Mouse (Mus musculus) midbrain, embryonic 13.5 days (tissue): ENCODE data around the gene Gcc1. TPM values are rescaled to one million over a fixed set of nuclear protein-coding genes. Genes with fewer than 3 reads are reported as not detected.

Source experiments
- ATAC-seq: fragments of 200-750 bp; cut with Nextera tagmentation; 2 replicates; pipeline ENCODE4 v1.8.0; 2017; ENCODE audit warnings: mild to moderate bottlenecking, moderate TSS enrichment, moderate library complexity
- H3K27ac ChIP-seq: fragments of 300-500 bp; sonication (generic); 2 replicates; pipeline ENCODE4 v1.5.1; 2015; ENCODE audit warnings: inconsistent platforms, mild to moderate bottlenecking, moderate library complexity
- H3K27me3 ChIP-seq: fragments of 300-500 bp; sonication (generic); 2 replicates; pipeline ENCODE4 v1.6.1; 2015; ENCODE audit warnings: mild to moderate bottlenecking, inconsistent platforms
- H3K36me3 ChIP-seq: fragments of 300-500 bp; sonication (generic); 2 replicates; pipeline ENCODE4 v1.6.1; 2015; ENCODE audit warnings: mild to moderate bottlenecking, inconsistent platforms
- H3K4me1 ChIP-seq: fragments of 300-500 bp; sonication (generic); replicated peaks from 2 replicates; pipeline ENCODE4 v1.6.1; 2015; ENCODE audit warnings: inconsistent platforms
- H3K4me2 ChIP-seq: fragments of 300-500 bp; sonication (generic); replicated peaks from 2 replicates; pipeline ENCODE4 v1.6.1; 2015; ENCODE audit warnings: moderate library complexity, mild to moderate bottlenecking, inconsistent platforms
- H3K4me3 ChIP-seq: fragments of 300-500 bp; sonication (generic); replicated peaks from 2 replicates; pipeline ENCODE4 v1.5.1; 2015; ENCODE audit warnings: mild to moderate bottlenecking, inconsistent platforms
- H3K9ac ChIP-seq: fragments of 300-500 bp; sonication (generic); replicated peaks from 2 replicates; pipeline ENCODE4 v1.6.1; 2015; ENCODE audit warnings: mild to moderate bottlenecking, inconsistent platforms
- H3K9me3 ChIP-seq: fragments of 300-500 bp; sonication (generic); 2 replicates; pipeline ENCODE4 v1.6.1; 2016; ENCODE audit warnings: mild to moderate bottlenecking, inconsistent platforms
- WGBS: fragments of 180-500 bp; shearing (Covaris S2); methylation state at CpG from one replicate; pipeline ENCODE4 v1.1.7; 2015; 5-methylcytosine and 5-hydroxymethylcytosine counted together
- polyA plus RNA-seq: library from polyadenylated mRNA; unstranded; fragments of >200 nt; fragmentation: Nextera tagmentation; extraction: Ambion mirVana; gene quantifications from 2 replicates; pipeline ENCODE4 v1.2.1, GENCODE M21; 2015

Gene Gcc1
- polyA plus RNA-seq, 1 experiment from 2014 or later, result 13.2 TPM

DNA sequence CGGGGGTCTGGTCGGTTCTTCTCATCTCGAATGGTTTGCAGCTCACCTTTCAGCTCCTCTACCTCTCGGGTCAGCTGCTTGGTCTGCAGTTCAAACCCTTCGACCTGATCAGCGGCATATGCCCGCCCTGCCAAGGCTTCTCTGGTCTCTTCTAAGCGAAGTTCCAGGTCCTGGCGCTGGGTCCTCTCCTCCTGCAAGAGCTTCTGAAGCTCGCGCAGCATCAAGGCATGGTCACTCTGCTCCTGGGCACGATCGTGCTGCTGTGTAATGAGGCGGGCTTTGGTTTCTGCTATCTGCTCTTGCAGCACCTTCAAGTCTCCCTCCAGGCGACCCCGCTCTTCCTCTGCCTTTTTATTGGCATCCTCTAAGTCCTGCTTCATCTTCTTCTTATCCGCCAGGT, 7.8 kb downstream of the Gcc1 start:
- 82% methylated on average over 17 of the region's 17 CpGs for WGBS
- peaks cover 30% of the 10 kb centered on the region for H3K36me3 ChIP-seq
- H3K27ac ChIP-seq, result no peak overlapping the region
- no peak for ATAC-seq
- peak overlapping the region; percentile 94 for H3K4me3 ChIP-seq
- peak overlapping the region; percentile 87 for H3K9ac ChIP-seq
- peak overlapping the region; percentile 100 for H3K4me2 ChIP-seq
- H3K27me3 ChIP-seq, result no peaks in the 10 kb centered on the region
- H3K4me1 ChIP-seq, result peaks cover 42% of the 10 kb centered on the region
- H3K9me3 ChIP-seq, result no peaks in the 10 kb centered on the region

DNA sequence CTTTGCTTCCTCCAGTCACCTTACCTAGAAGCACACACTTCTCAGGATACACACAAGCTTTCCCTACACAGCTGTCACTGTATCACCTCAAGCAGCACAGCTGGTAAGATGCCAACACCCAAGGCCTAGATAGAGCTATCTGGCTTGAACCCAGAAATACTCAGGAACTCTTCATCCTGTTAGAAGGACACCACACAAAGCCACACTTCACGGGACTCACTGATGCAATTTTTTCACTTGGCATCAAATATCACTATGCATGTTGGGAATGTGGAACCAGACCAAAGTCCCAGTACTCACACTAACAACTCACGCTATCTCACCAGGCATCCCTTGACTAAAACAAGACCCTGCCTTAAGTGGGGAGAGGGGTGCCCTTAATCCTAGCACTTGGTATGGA, 8.5 kb downstream of the Gcc1 start:
- peaks cover 35% of the 10 kb centered on the region for H3K36me3 ChIP-seq
- WGBS, result 92% methylated on average over 2 of the region's 2 CpGs
- H3K4me1 ChIP-seq, result peaks cover 36% of the 10 kb centered on the region
- peak overlapping the region; percentile 87; the same call in 1 of the 2 replicates for H3K9ac ChIP-seq
- no peak overlapping the region for H3K27ac ChIP-seq
- no peak for ATAC-seq
- H3K4me3 ChIP-seq, result 0 out of 2 replicates have a peak overlapping the region, but pooled peaks have one; percentile 94
- peak overlapping the region; percentile 100 for H3K4me2 ChIP-seq
- no peaks in the 10 kb centered on the region for H3K27me3 ChIP-seq
- no peaks in the 10 kb centered on the region for H3K9me3 ChIP-seq

DNA sequence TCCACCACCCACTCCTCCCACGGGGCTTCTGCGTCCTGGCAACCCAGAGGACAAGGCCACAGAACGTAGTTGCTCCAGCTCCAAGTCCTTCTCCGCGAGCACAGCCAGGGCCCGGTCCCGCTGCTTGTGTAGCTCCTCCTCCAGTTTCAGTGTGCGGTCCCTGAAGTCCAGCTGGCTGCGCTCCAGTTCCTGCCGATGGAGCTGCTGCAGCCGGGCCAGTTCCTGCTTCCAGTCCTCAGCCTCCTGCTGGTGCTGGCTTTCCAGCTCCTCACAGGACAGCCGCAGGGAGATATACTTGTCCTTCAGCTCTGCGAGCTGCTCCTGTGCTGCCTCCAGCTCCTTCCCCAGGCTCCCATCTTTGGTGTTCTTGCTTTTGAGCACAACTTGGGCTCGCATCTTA, 9.7 kb downstream of the Gcc1 start:
- no peaks in the 10 kb centered on the region for H3K9me3 ChIP-seq
- peaks cover 29% of the 10 kb centered on the region for H3K4me1 ChIP-seq
- H3K27ac ChIP-seq, result no peak overlapping the region
- no peak overlapping the region for H3K4me3 ChIP-seq
- H3K9ac ChIP-seq, result no peak overlapping the region
- H3K36me3 ChIP-seq, result peaks cover 40% of the 10 kb centered on the region
- WGBS, result 91% methylated on average over 14 of the region's 14 CpGs
- H3K4me2 ChIP-seq, result no peak overlapping the region
- ATAC-seq, result no peak
- H3K27me3 ChIP-seq, result no peaks in the 10 kb centered on the region

GRCm38 (mm10) chr6:28416981-28417380, 11.2 kb downstream of the Gcc1 start:
- Histone ChIP-seq H3K9me3 (no peaks in the 10 kb centered on the region), H3K9ac (no peak overlapping the region), H3K4me1 (peaks cover 26% of the 10 kb centered on the region), H3K36me3 (peaks cover 46% of the 10 kb centered on the region), H3K27me3 (no peaks in the 10 kb centered on the region), H3K4me2 (no peak overlapping the region), H3K27ac (no peak overlapping the region), H3K4me3 (no peak overlapping the region)
- ATAC-seq, result no peak
- WGBS, result 89% methylated on average over 4 of the region's 4 CpGs

- no peak overlapping the region for H3K4me2 ChIP-seq
- H3K36me3 ChIP-seq, result peaks cover 24% of the 10 kb centered on the region
- H3K4me3 ChIP-seq, result no peak overlapping the region
- no peak for ATAC-seq
- H3K27ac ChIP-seq, result no peak overlapping the region
- H3K27me3 ChIP-seq, result no peaks in the 10 kb centered on the region
- 71% methylated on average over 2 of the region's 2 CpGs for WGBS
- H3K9ac ChIP-seq, result no peak overlapping the region
- H3K4me1 ChIP-seq, result no peaks in the 10 kb centered on the region
- no peaks in the 10 kb centered on the region for H3K9me3 ChIP-seq
These were observed 17.0 kb downstream of the Gcc1 start for GRCm38 (mm10) chr6:28411236-28411635.

GRCm38 (mm10) chr6:28410053-28410452, 18.1 kb downstream of the Gcc1 start:
- no peak overlapping the region for H3K4me2 ChIP-seq
- H3K4me3 ChIP-seq, result no peak overlapping the region
- no peak overlapping the region for H3K27ac ChIP-seq
- peaks cover 16% of the 10 kb centered on the region for H3K36me3 ChIP-seq
- no peak overlapping the region for H3K9ac ChIP-seq
- WGBS, result 95% methylated on average over 9 of the region's 9 CpGs
- H3K4me1 ChIP-seq, result no peaks in the 10 kb centered on the region
- ATAC-seq, result no peak
- no peaks in the 10 kb centered on the region for H3K9me3 ChIP-seq
- no peaks in the 10 kb centered on the region for H3K27me3 ChIP-seq

GRCm38 (mm10) chr6:28399791-28400190, 28.4 kb downstream of the Gcc1 start:
- H3K4me3 ChIP-seq, result no peak overlapping the region
- H3K27me3 ChIP-seq, result peaks cover 26% of the 10 kb centered on the region
- no peak overlapping the region for H3K9ac ChIP-seq
- peaks cover 22% of the 10 kb centered on the region for H3K4me1 ChIP-seq
- H3K9me3 ChIP-seq, result 0 out of 2 replicates have a peak, but pooled peaks cover 4% of the 10 kb centered on the region
- H3K4me2 ChIP-seq, result no peak overlapping the region
- 95% methylated on average over 4 of the region's 4 CpGs for WGBS
- ATAC-seq, result no peak
- no peak overlapping the region for H3K27ac ChIP-seq
- no peaks in the 10 kb centered on the region for H3K36me3 ChIP-seq

DNA sequence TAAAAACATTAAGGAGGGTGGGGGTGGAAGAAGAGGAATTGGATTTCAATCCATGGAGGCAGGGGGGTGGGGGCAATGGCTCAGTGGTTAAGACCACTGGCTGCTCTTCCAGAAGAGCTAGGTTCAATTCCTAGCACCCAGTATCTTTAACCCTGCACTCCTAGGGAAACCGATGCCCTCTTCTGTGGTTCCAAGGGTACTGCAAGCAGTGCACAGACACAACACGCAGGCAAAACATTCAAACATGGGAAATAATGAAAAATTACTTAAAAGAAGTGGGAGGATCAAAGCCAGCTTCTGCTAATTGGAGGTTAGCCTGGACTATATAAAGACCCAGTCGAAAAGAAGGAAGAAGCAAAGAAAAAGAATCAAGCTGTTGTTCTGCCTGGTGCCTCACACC, 29.5 kb downstream of the Gcc1 start:
- peaks cover 22% of the 10 kb centered on the region for H3K4me1 ChIP-seq
- H3K36me3 ChIP-seq, result no peaks in the 10 kb centered on the region
- 90% methylated on average over 3 of the region's 3 CpGs for WGBS
- H3K9me3 ChIP-seq, result 0 out of 2 replicates have a peak, but pooled peaks cover under 1% of the 10 kb centered on the region
- H3K4me3 ChIP-seq, result no peak overlapping the region
- no peak for ATAC-seq
- no peak overlapping the region for H3K27ac ChIP-seq
- no peak overlapping the region for H3K9ac ChIP-seq
- H3K27me3 ChIP-seq, result peaks cover 33% of the 10 kb centered on the region
- no peak overlapping the region for H3K4me2 ChIP-seq

- Histone ChIP-seq H3K27me3 (peaks cover 35% of the 10 kb centered on the region), H3K9ac (peak within 1 kb of the TSS; percentile 64), H3K36me3 (no peaks in the 10 kb centered on the region), H3K9me3 (no peaks in the 10 kb centered on the region), H3K4me1 (peaks cover 22% of the 10 kb centered on the region), H3K4me2 (peak within 1 kb of the TSS; percentile 57), H3K27ac (peak within 1 kb of the TSS; percentile 78), H3K4me3 (peak within 1 kb of the TSS; percentile 40)
- under 1% methylated on average over 33 of the region's 33 CpGs for WGBS
- ATAC-seq, result peak; percentile 66
These were observed 30.4 kb downstream of the Gcc1 start, which contains the start of gene Zfp800 for GRCm38 (mm10) chr6:28397681-28398203. Zfp800 (minus strand) TSS chr6:28398005.

- no peaks in the 10 kb centered on the region for H3K36me3 ChIP-seq
- peak; percentile 48 for ATAC-seq
- H3K9ac ChIP-seq, result peak overlapping the region; percentile 64
- no peaks in the 10 kb centered on the region for H3K9me3 ChIP-seq
- H3K4me1 ChIP-seq, result peaks cover 22% of the 10 kb centered on the region
- H3K27ac ChIP-seq, result peak overlapping the region; percentile 78
- under 1% methylated on average over 19 of the region's 19 CpGs for WGBS
- peak overlapping the region; percentile 40 for H3K4me3 ChIP-seq
- peaks cover 39% of the 10 kb centered on the region for H3K27me3 ChIP-seq
- H3K4me2 ChIP-seq, result peak overlapping the region; percentile 57
These were observed 31.2 kb downstream of the Gcc1 start for GRCm38 (mm10) chr6:28396853-28397457.

DNA sequence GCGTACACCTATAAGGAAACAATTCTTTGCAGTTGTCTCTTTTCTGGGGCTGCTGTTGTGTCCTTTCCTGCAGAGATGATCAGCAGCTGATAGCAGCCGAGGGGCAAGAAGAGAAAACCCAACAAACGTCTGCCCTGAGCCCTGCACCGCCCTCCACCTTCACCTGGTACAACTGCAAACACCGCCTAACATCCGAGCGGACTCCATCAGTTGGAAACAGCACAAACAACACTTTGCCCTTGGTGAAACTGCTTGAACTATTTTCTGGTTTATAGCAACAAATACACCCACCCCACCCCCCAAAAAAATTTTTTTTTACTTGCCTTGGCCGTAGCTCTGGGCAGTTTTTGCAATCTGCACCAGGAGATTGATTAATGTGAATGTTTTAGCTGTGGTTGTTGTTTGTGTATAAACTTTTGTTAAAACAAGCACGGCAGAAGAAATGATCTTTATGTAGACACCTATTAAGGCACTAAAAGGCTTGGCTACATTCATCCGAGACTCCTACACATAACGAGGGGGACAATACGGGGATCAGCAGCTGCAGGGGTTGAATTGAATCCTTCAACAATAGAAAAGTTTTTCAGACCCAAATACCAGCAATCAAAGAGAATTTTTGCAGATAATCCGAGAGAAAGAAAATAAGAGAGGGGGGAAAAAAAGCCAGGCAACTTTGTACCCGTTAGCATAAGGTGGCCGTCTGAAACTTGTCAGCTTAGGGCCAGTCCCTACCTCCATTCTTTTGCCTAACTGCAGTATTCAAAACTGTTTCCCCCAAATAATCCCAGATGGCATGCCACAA, 31.9 kb downstream of the Gcc1 start:
- Histone ChIP-seq H3K36me3 (no peaks in the 10 kb centered on the region), H3K27ac (peak overlapping the region; percentile 78; the same call in 1 of the 2 replicates), H3K4me3 (peak overlapping the region; percentile 40), H3K27me3 (peaks cover 39% of the 10 kb centered on the region), H3K9me3 (no peaks in the 10 kb centered on the region), H3K4me2 (peak overlapping the region; percentile 57), H3K4me1 (peaks cover 22% of the 10 kb centered on the region), H3K9ac (peak overlapping the region; percentile 64)
- WGBS, result 9% methylated on average over 15 of the region's 15 CpGs
- peak; percentile 51 for ATAC-seq

DNA sequence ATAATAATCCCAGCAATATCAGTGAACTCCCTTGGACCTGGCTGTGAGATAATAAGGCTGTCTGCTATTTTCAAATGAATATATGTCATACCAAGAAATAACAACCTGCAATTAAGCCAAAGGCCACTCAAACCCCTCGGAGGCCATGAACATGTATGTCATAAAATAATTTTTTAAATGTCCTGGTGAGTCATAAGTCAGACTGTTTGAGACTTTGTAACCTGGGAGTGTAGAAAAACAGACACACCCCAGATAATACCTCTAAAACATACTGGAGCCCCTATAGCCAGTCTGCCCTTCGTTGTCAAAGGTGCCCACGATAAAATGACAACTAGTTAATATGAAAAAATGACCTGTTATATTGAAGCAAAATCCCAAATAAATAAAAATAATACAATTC, 39.2 kb downstream of the Gcc1 start:
- Histone ChIP-seq H3K27me3 (peaks cover 9% of the 10 kb centered on the region), H3K36me3 (no peaks in the 10 kb centered on the region), H3K4me2 (no peak overlapping the region), H3K9ac (no peak overlapping the region), H3K4me1 (no peaks in the 10 kb centered on the region), H3K9me3 (no peaks in the 10 kb centered on the region), H3K4me3 (no peak overlapping the region), H3K27ac (no peak overlapping the region)
- 92% methylated on average over 3 of the region's 3 CpGs for WGBS
- ATAC-seq, result no peak
